Mouse (Mus musculus) brain, embryonic 14.5 days (tissue): Measurements from ENCODE around the gene Slc25a45.

Source experiments
- CTCF ChIP-seq: fragments of 200-500 bp; IDR thresholded peaks from 2 replicates; pipeline ENCODE4 v1.5.1; 2012; ENCODE audit warnings: inconsistent platforms, mild to moderate bottlenecking, moderate library complexity, borderline replicate concordance; ENCODE audit not compliant: insufficient read depth, insufficient read length; ENCODE audit errors: extremely low read depth
- POLR2A ChIP-seq: fragments of 200-500 bp; IDR thresholded peaks from 2 replicates; pipeline ENCODE4 v1.6.1; 2012; ENCODE audit warnings: mild to moderate bottlenecking, inconsistent platforms, borderline replicate concordance; ENCODE audit not compliant: poor library complexity, insufficient read depth, insufficient read length, severe bottlenecking; ENCODE audit errors: extremely low read depth

DNA sequence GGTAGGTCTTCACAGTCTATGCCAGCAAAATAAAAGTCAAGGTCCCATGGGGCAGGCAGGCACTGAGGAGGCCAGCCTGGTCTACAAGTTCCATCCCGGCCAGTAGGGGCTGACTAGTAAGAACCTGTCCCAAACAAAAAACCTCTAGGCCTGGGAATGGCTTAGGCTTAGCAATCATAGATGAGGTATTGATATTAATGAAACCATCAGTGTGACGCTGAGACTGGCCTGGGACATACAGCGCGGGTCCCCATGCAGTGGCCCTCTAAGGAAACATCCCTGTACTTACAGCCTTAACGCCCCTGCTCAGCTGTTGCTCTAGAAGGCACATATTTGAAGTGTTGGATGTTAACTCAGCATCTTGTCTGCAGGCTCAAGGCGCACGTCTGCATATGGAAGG, 48.7 kb upstream of the Slc25a45 start:
- TF ChIP-seq CTCF (no peak), POLR2A (no peak)
